Mouse (Mus musculus) E14TG2a.4 (cell line): Measurements from ENCODE around the gene Auts2.

Experiments used
- CTCF ChIP-seq: conservative IDR thresholded peaks from 2 replicates; pipeline ENCODE4 v1.5.1; 2014; ENCODE audit warnings: low read length
- NANOG ChIP-seq: IDR thresholded peaks from 2 replicates; pipeline ENCODE4 v1.6.1; 2014; ENCODE audit warnings: borderline replicate concordance, low read length, mixed read lengths
- POU5F1 ChIP-seq: IDR thresholded peaks from 2 replicates; pipeline ENCODE4 v1.6.1; 2014; ENCODE audit warnings: low read length, borderline replicate concordance

GRCm38 (mm10) chr5:131593261-131593660 is 949.9 kb downstream of the Auts2 start:
- no peak for TF ChIP-seq CTCF
- TF ChIP-seq POU5F1: no peak
- TF ChIP-seq NANOG: no peak
